Mouse (Mus musculus) left cerebral cortex, adult 11 months (tissue): ENCODE data around the gene Olfr54.
"Not testable (repeated sequence)": the region's sequence is repeated elsewhere in the genome, so short reads cannot be mapped to it uniquely, and the experiment has no call there.

Experiments
- DNase-seq: peaks from one replicate; pipeline ENCODE4 v3.0.0; 2022; ENCODE audit warnings: low spot score

Olfr54 gene

GRCm38 (mm10) chr11:51013936-51014335 is at the start of gene Olfr54:
TSS of gene Olfr54 (plus strand) at chr11:51014236.
- DNase-seq: no peak

- no peak for DNase-seq
These were observed 49.1 kb upstream of the Olfr54 start for GRCm38 (mm10) chr11:50964886-50965285.

GRCm38 (mm10) chr11:50966230-50966629 is 47.8 kb upstream of the Olfr54 start, which contains the start of gene Olfr1378:
TSS of gene Olfr1378 (plus strand) at chr11:50966530.
- no peak for DNase-seq

GRCm38 (mm10) chr11:50977216-50977615 is 36.8 kb upstream of the Olfr54 start:
- no peak for DNase-seq

GRCm38 (mm10) chr11:50981667-50982066 is 32.4 kb upstream of the Olfr54 start, which contains the start of gene Olfr1377:
TSS of gene Olfr1377 (plus strand) at chr11:50981967.
- no peak for DNase-seq

- no peak for DNase-seq
These were observed 10.7 kb upstream of the Olfr54 start, which contains the start of gene Olfr51 for GRCm38 (mm10) chr11:51003296-51003695. TSS of gene Olfr51 (plus strand) at chr11:51003596.

- DNase-seq: no peak
These were observed 2.2 kb upstream of the Olfr54 start for GRCm38 (mm10) chr11:51011821-51012220.

- no peak for DNase-seq
These were observed 2.3 kb downstream of the Olfr54 start for GRCm38 (mm10) chr11:51016341-51016740.

GRCm38 (mm10) chr11:51026811-51027210 is 12.8 kb downstream of the Olfr54 start:
- DNase-seq: not testable (repeated sequence)

GRCm38 (mm10) chr11:51029381-51029780 is 15.3 kb downstream of the Olfr54 start:
- DNase-seq: not testable (repeated sequence)

- no peak for DNase-seq
These were observed 16.2 kb downstream of the Olfr54 start for GRCm38 (mm10) chr11:51030225-51030624.

GRCm38 (mm10) chr11:51032851-51033250 is 18.8 kb downstream of the Olfr54 start:
- DNase-seq: no peak

- DNase-seq: not testable (repeated sequence)
These were observed 20.1 kb downstream of the Olfr54 start for GRCm38 (mm10) chr11:51034141-51034540.

- no peak for DNase-seq
These were observed 21.9 kb downstream of the Olfr54 start for GRCm38 (mm10) chr11:51035951-51036350.

- not testable (repeated sequence) for DNase-seq
These were observed 30.7 kb downstream of the Olfr54 start for GRCm38 (mm10) chr11:51044776-51045175.

- DNase-seq: not testable (repeated sequence)
These were observed 33.8 kb downstream of the Olfr54 start, which contains the start of gene Olfr1375 for GRCm38 (mm10) chr11:51047809-51048208. TSS of gene Olfr1375 (plus strand) at chr11:51048109.

- no peak for DNase-seq
These were observed 37.6 kb downstream of the Olfr54 start for GRCm38 (mm10) chr11:51051678-51052077.

GRCm38 (mm10) chr11:51053230-51053629 is 39.2 kb downstream of the Olfr54 start:
- DNase-seq: no peak

GRCm38 (mm10) chr11:51059151-51059571 is 45.1 kb downstream of the Olfr54 start, which contains the start of gene Zfp354a:
TSS of gene Zfp354a (plus strand) at chr11:51059257.
- peak; percentile 70 for DNase-seq

- no peak for DNase-seq
These were observed 45.6 kb downstream of the Olfr54 start for GRCm38 (mm10) chr11:51059640-51060039.

- DNase-seq: no peak
These were observed 46.9 kb downstream of the Olfr54 start for GRCm38 (mm10) chr11:51060981-51061380.

- no peak for DNase-seq
These were observed 49.2 kb downstream of the Olfr54 start for GRCm38 (mm10) chr11:51063276-51063675.

GRCm38 (mm10) chr11:51063841-51064240 is 49.8 kb downstream of the Olfr54 start:
- no peak for DNase-seq
